Mouse (Mus musculus): ENCODE results near the gene Tor2a. TPM values are rescaled to one million over a fixed set of nuclear protein-coding genes. Genes with fewer than 3 reads are reported as not detected.

Tor2a gene
- polyA plus RNA-seq, 1 experiment from 2014 or later: 73.1 TPM

DNA sequence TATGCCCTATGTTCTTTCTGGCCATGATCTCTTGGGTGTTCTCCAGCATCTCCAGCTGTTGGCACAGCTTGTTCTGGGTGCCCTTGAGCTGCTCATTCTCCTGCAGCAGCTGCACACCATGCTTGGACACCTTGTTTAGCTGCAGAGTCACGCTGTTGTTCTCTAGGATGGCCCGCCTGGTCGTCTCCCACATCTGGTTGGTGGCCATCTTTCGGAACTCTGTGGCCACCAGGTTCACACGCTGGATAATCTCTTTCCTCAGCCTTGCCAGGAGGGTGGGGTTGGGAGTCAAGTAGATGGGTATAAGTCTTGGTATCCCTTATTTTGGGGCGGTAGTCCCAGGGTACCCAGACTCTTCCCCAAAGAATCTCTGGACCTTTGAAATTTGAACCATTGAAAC, 22.7 kb downstream of the Tor2a start:
- H3K4me3 ChIP-seq (ENCODE audit: low read length): no peak overlapping the region
- no peak overlapping the region for H3K9ac ChIP-seq (ENCODE audit: low read depth, low read length)
- peaks cover 15% of the 10 kb centered on the region for H3K4me1 ChIP-seq (ENCODE audit: control insufficient read depth, insufficient read depth, low read length)
- no peak for ATAC-seq
- 93% methylated on average over 6 of the region's 6 CpGs for WGBS
- no peak overlapping the region for H3K4me2 ChIP-seq (ENCODE audit: low read depth, low read length)
- H3K27me3 ChIP-seq (replicated peaks; ENCODE audit: control insufficient read depth, insufficient read depth, low read length): no peaks in the 10 kb centered on the region
- no peaks in the 10 kb centered on the region for H3K36me3 ChIP-seq (ENCODE audit: control insufficient read depth, insufficient read depth, low read length)
- no peak overlapping the region for H3K27ac ChIP-seq (ENCODE audit: low read length)
- H3K9me3 ChIP-seq (ENCODE audit: control insufficient read depth, low read length): no peaks in the 10 kb centered on the region

- Histone ChIP-seq H3K4me3 (ENCODE audit: low read length) (no peak overlapping the region), H3K9ac (ENCODE audit: low read depth, low read length) (no peak overlapping the region), H3K27ac (ENCODE audit: low read length) (no peak overlapping the region), H3K4me1 (ENCODE audit: control insufficient read depth, insufficient read depth, low read length) (peaks cover 4% of the 10 kb centered on the region; the same call in 1 of the 2 replicates), H3K9me3 (ENCODE audit: control insufficient read depth, low read length) (no peaks in the 10 kb centered on the region), H3K36me3 (ENCODE audit: control insufficient read depth, insufficient read depth, low read length) (no peaks in the 10 kb centered on the region), H3K4me2 (ENCODE audit: low read depth, low read length) (no peak overlapping the region), H3K27me3 (replicated peaks; ENCODE audit: control insufficient read depth, insufficient read depth, low read length) (no peaks in the 10 kb centered on the region)
- WGBS: 70% methylated on average over 6 of the region's 6 CpGs
- ATAC-seq: no peak
Measured at GRCm38 (mm10) chr2:32781710-32782109, 24.7 kb downstream of the Tor2a start.

DNA sequence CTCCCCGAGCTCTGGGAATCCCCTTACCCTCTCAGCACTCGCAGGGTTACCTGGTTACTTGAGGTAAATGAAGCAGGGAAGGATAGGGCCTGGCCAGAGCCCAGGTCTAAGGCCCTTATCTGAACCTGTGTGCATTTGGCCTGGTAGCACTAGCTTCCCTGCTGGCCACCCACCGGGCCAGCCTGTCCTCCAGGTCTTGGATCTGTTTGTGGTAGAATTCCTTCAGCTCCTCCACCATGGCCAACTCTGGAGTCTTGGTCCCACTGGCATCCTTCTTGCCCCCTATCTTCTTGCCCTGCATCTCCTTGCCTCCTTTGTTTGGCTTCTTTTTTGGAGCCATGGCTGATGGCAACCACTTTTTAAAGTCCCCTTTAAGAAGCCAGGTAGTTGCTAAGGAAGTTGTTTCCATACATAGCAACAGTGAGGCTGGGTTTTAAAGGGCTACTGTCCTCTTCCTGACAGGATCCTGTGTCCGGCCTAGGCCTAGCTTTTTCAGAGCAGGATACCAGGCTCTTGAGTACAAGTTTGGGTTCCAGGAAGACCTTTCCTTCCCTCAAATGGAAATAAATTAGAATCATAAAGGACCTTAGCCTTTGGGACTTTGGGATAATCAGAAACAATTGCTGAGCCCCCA, 27.1 kb downstream of the Tor2a start, which contains the start of gene Cfap157:
Gene Cfap157, minus strand, starts transcription at position 381 of the 634 bp plus-strand sequence.
- ATAC-seq: no peak
- Histone ChIP-seq H3K4me2 (ENCODE audit: low read depth, low read length) (no peak within 1 kb of the TSS), H3K4me3 (ENCODE audit: low read length) (no peak within 1 kb of the TSS), H3K36me3 (ENCODE audit: control insufficient read depth, insufficient read depth, low read length) (no peaks in the 10 kb centered on the region), H3K9me3 (ENCODE audit: control insufficient read depth, low read length) (no peaks in the 10 kb centered on the region), H3K4me1 (ENCODE audit: control insufficient read depth, insufficient read depth, low read length) (peaks cover 4% of the 10 kb centered on the region; the same call in 1 of the 2 replicates), H3K27me3 (replicated peaks; ENCODE audit: control insufficient read depth, insufficient read depth, low read length) (no peaks in the 10 kb centered on the region), H3K9ac (ENCODE audit: low read depth, low read length) (no peak within 1 kb of the TSS), H3K27ac (ENCODE audit: low read length) (no peak within 1 kb of the TSS)
- 68% methylated on average over 4 of the region's 4 CpGs for WGBS

GRCm38 (mm10) chr2:32787176-32787575, 30.1 kb downstream of the Tor2a start:
- no peak for ATAC-seq
- Histone ChIP-seq H3K9ac (ENCODE audit: low read depth, low read length) (no peak overlapping the region), H3K27me3 (replicated peaks; ENCODE audit: control insufficient read depth, insufficient read depth, low read length) (no peaks in the 10 kb centered on the region), H3K27ac (ENCODE audit: low read length) (no peak overlapping the region), H3K4me3 (ENCODE audit: low read length) (no peak overlapping the region), H3K4me1 (ENCODE audit: control insufficient read depth, insufficient read depth, low read length) (peaks cover 4% of the 10 kb centered on the region; the same call in 1 of the 2 replicates), H3K36me3 (ENCODE audit: control insufficient read depth, insufficient read depth, low read length) (no peaks in the 10 kb centered on the region), H3K9me3 (ENCODE audit: control insufficient read depth, low read length) (no peaks in the 10 kb centered on the region), H3K4me2 (ENCODE audit: low read depth, low read length) (no peak overlapping the region)
- WGBS: 66% methylated on average over 6 of the region's 6 CpGs

GRCm38 (mm10) chr2:32788581-32788980, 31.5 kb downstream of the Tor2a start:
- Histone ChIP-seq H3K9ac (ENCODE audit: low read depth, low read length) (no peak overlapping the region), H3K4me2 (ENCODE audit: low read depth, low read length) (no peak overlapping the region), H3K4me1 (ENCODE audit: control insufficient read depth, insufficient read depth, low read length) (peaks cover 4% of the 10 kb centered on the region; the same call in 1 of the 2 replicates), H3K9me3 (ENCODE audit: control insufficient read depth, low read length) (no peaks in the 10 kb centered on the region), H3K4me3 (ENCODE audit: low read length) (no peak overlapping the region), H3K36me3 (ENCODE audit: control insufficient read depth, insufficient read depth, low read length) (no peaks in the 10 kb centered on the region), H3K27me3 (replicated peaks; ENCODE audit: control insufficient read depth, insufficient read depth, low read length) (no peaks in the 10 kb centered on the region), H3K27ac (ENCODE audit: low read length) (no peak overlapping the region)
- 46% methylated on average over 2 of the region's 2 CpGs for WGBS
- ATAC-seq: no peak

DNA sequence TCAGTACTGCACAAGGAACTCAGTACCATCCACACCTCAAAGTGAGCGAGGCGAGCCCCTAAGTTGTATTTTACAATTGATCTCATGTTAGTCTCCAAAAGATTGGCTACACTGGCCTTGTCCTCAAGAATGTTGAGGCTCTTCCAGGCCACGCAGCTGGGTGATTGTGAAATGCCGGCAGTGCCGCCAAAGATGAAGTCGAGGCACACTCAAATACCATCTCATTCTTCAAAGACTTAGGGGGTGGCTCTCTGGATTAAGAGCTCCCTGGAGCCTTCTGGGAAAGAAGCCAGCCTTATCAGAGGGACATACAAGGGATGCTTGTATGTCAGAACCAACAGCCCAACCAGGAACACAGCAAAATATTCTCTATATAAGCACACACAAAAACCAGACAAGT, 34.3 kb downstream of the Tor2a start:
- whole genome bisulfite sequencing: 72% methylated on average over 6 of the region's 6 CpGs
- no peaks in the 10 kb centered on the region for H3K4me1 ChIP-seq (ENCODE audit: control insufficient read depth, insufficient read depth, low read length)
- no peak overlapping the region for H3K9ac ChIP-seq (ENCODE audit: low read depth, low read length)
- no peak for ATAC-seq
- no peak overlapping the region for H3K27ac ChIP-seq (ENCODE audit: low read length)
- H3K4me3 ChIP-seq (ENCODE audit: low read length): no peak overlapping the region
- H3K27me3 ChIP-seq (replicated peaks; ENCODE audit: control insufficient read depth, insufficient read depth, low read length): no peaks in the 10 kb centered on the region
- no peak overlapping the region for H3K4me2 ChIP-seq (ENCODE audit: low read depth, low read length)
- H3K36me3 ChIP-seq (ENCODE audit: control insufficient read depth, insufficient read depth, low read length): no peaks in the 10 kb centered on the region
- H3K9me3 ChIP-seq (ENCODE audit: control insufficient read depth, low read length): no peaks in the 10 kb centered on the region

- no peaks in the 10 kb centered on the region for H3K9me3 ChIP-seq (ENCODE audit: control insufficient read depth, low read length)
- H3K4me1 ChIP-seq (ENCODE audit: control insufficient read depth, insufficient read depth, low read length): no peaks in the 10 kb centered on the region
- no peaks in the 10 kb centered on the region for H3K27me3 ChIP-seq (replicated peaks; ENCODE audit: control insufficient read depth, insufficient read depth, low read length)
- ATAC-seq: no peak
- 86% methylated on average over 13 of the region's 13 CpGs for WGBS
- no peak overlapping the region for H3K4me3 ChIP-seq (ENCODE audit: low read length)
- no peak overlapping the region for H3K4me2 ChIP-seq (ENCODE audit: low read depth, low read length)
- no peaks in the 10 kb centered on the region for H3K36me3 ChIP-seq (ENCODE audit: control insufficient read depth, insufficient read depth, low read length)
- H3K9ac ChIP-seq (ENCODE audit: low read depth, low read length): no peak overlapping the region
- H3K27ac ChIP-seq (ENCODE audit: low read length): no peak overlapping the region
Measured at GRCm38 (mm10) chr2:32795748-32796418, 38.8 kb downstream of the Tor2a start.

DNA sequence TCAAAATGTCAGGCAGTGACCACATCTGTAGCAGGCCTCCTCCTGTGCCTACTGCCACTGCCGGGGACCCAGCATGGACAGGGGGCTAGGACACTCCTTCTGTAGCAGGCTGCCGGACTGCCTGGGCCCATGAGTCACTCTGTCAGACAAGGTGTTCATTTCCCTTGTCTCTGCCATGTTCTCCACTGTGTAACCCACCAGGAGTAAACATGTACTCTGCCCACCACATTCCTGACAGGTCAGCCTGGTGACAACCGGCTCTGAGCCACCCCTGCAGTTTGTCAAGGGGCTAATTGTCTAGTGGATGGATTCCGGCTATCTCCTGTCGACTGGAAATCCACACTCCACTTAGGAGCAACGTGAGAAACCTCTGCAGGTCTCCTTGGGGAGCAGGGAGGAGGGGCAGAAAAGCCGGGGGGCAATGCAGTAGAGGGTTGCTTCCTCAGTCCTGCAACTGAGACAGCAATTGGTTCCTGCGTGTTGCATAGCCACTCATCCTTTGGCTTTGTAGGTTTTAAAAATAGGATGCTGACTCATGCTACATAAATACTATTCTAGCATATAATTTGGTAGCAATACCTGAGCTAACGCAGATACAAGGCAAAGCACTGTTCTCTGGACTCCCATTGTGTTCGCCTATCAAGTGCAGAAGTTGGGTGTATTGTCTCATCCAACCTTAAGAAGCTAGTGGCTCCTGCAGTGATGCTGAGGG, 41.4 kb downstream of the Tor2a start:
- WGBS: 55% methylated on average over 10 of the region's 10 CpGs
- no peak for ATAC-seq
- H3K4me1 ChIP-seq (ENCODE audit: control insufficient read depth, insufficient read depth, low read length): no peaks in the 10 kb centered on the region

GRCm38 (mm10) chr2:32808816-32809566, 52.0 kb downstream of the Tor2a start:
- no peaks in the 10 kb centered on the region for H3K27me3 ChIP-seq (replicated peaks; ENCODE audit: control insufficient read depth, insufficient read depth, low read length)
- ATAC-seq: peak; percentile 90
- no peak overlapping the region for H3K9ac ChIP-seq (ENCODE audit: low read depth, low read length)
- 0 out of 2 replicates have a peak, but pooled peaks cover 5% of the 10 kb centered on the region for H3K4me1 ChIP-seq (ENCODE audit: control insufficient read depth, insufficient read depth, low read length)
- WGBS: 77% methylated on average over 14 of the region's 14 CpGs
- no peak overlapping the region for H3K4me3 ChIP-seq (ENCODE audit: low read length)
- H3K36me3 ChIP-seq (ENCODE audit: control insufficient read depth, insufficient read depth, low read length): 0 out of 2 replicates have a peak, but pooled peaks cover 5% of the 10 kb centered on the region
- no peak overlapping the region for H3K4me2 ChIP-seq (ENCODE audit: low read depth, low read length)
- H3K9me3 ChIP-seq (ENCODE audit: control insufficient read depth, low read length): 0 out of 2 replicates have a peak, but pooled peaks cover 4% of the 10 kb centered on the region
- H3K27ac ChIP-seq (ENCODE audit: low read length): no peak overlapping the region

More for the DNA sequence above, 41.4 kb downstream of the Tor2a start:
- Histone ChIP-seq H3K27me3 (replicated peaks; ENCODE audit: control insufficient read depth, insufficient read depth, low read length) (no peaks in the 10 kb centered on the region), H3K4me2 (ENCODE audit: low read depth, low read length) (no peak overlapping the region), H3K9me3 (ENCODE audit: control insufficient read depth, low read length) (no peaks in the 10 kb centered on the region), H3K27ac (ENCODE audit: low read length) (no peak overlapping the region), H3K9ac (ENCODE audit: low read depth, low read length) (no peak overlapping the region), H3K4me3 (ENCODE audit: low read length) (no peak overlapping the region), H3K36me3 (ENCODE audit: control insufficient read depth, insufficient read depth, low read length) (no peaks in the 10 kb centered on the region)

Measured in intestine, embryonic 16.5 days (tissue).